In the genomic region with DNA sequence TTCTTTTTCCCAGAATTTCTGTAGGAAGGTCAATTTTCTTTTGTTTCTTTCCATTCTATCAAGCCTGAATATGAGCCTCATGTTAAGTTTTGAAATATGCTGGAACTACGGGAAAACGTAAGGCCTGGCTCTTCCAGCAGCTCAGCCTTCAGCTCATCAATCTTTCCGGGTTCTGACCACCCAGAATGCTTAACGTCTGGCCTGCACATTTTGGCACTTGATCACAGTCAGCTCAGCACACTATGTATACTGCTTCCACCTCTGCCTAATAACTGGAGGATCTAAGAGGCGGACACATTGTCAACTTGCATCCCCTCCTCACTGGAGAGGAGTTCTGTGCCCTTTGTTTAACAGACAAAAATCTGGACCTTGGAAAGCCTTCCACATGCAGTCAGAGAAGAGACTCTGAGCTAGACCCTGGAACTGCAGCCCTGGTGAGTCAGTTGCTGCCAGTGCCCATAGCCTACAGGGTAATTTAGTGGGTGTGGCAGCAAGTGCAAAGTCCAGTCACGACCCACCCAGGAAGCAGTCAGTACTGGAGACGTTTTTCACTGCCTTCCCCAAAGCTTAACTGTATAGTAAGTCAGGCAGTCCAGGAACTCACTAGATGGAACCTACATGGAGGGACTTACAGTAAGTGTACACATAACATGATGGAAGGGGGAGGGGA, we compare ENCODE assay signal across 20 mouse cellular contexts. TPM values are rescaled to one million over a fixed set of nuclear protein-coding genes. Genes with fewer than 3 reads are reported as not detected.
DNase-seq lines count a peak whose midpoint lies in the region; ATAC-seq and TF ChIP-seq lines count a peak whose summit lies in the region.
"Had no signal": no experiment of that assay in that cellular context is flagged by ENCODE, and none has a peak within 500 bp of the region (broad histone marks: within the 10 kb centered on the region; RNA-seq: fewer than 3 reads in every experiment).

No protein-coding gene starts in this region.

- no peak overlapping the region for H3K4me3 ChIP-seq in lung, postnatal 0 days (ENCODE audit: low read depth, low read length)
- no peak overlapping the region for H3K4me3 ChIP-seq in intestine, postnatal 0 days (ENCODE audit: low read depth, low read length)
- H3K4me3 ChIP-seq in stomach, postnatal 0 days (ENCODE audit: low read depth, low read length): no peak overlapping the region
- H3K4me3 ChIP-seq: forebrain, embryonic 13.5 days; heart, adult 2 months; limb, embryonic 12.5 days; midbrain, embryonic 10.5 days had no signal

- H3K9ac ChIP-seq in lung, postnatal 0 days (replicated peaks; ENCODE audit: low read depth): no peak overlapping the region
- no peak overlapping the region for H3K9ac ChIP-seq in intestine, postnatal 0 days (ENCODE audit: low read depth, low read length)
- no peak overlapping the region for H3K9ac ChIP-seq in stomach, postnatal 0 days (ENCODE audit: low read length)
- H3K9ac ChIP-seq: forebrain, embryonic 13.5 days; limb, embryonic 12.5 days had no signal

- no peak for TF ChIP-seq CTCF in lung, postnatal 0 days (IDR thresholded peaks at IDR 0.05)
- no peak for TF ChIP-seq CTCF in intestine, postnatal 0 days (IDR thresholded peaks at IDR 0.05; ENCODE audit: low read depth)
- TF ChIP-seq CTCF in stomach, postnatal 0 days (IDR thresholded peaks at IDR 0.05; ENCODE audit: low read depth): no peak

- no peaks in the 10 kb centered on the region for H3K9me3 ChIP-seq in lung, postnatal 0 days (ENCODE audit: low read length)
- no peaks in the 10 kb centered on the region for H3K9me3 ChIP-seq in intestine, postnatal 0 days (ENCODE audit: control insufficient read depth)
- no peaks in the 10 kb centered on the region for H3K9me3 ChIP-seq in stomach, postnatal 0 days (ENCODE audit: control insufficient read depth, low read length)
- H3K9me3 ChIP-seq: forebrain, embryonic 13.5 days; limb, embryonic 12.5 days; midbrain, embryonic 10.5 days had no signal

- WGBS in lung, postnatal 0 days: 39% methylated on average over 7 of the region's 7 CpGs
- WGBS in intestine, postnatal 0 days: 11% methylated on average over 7 of the region's 7 CpGs
- WGBS in stomach, postnatal 0 days: 15% methylated on average over 7 of the region's 7 CpGs

- no peaks in the 10 kb centered on the region for H3K27me3 ChIP-seq in lung, postnatal 0 days (replicated peaks; ENCODE audit: insufficient read depth, low read length)
- H3K27me3 ChIP-seq in intestine, postnatal 0 days (replicated peaks; ENCODE audit: control insufficient read depth, insufficient read depth, low read length): no peaks in the 10 kb centered on the region
- no peaks in the 10 kb centered on the region for H3K27me3 ChIP-seq in stomach, postnatal 0 days (ENCODE audit: control insufficient read depth, insufficient read depth, low read length)
- H3K27me3 ChIP-seq: forebrain, embryonic 13.5 days; limb, embryonic 12.5 days had no signal

- peak; percentile 20 to 26 for DNase-seq in adrenal gland, postnatal 36 days
- DNase-seq in adrenal gland, postnatal 25 days: no peak
- DNase-seq in lung, postnatal 0 days (ENCODE audit: low spot score): peak; percentile 44
- DNase-seq in lung, postnatal 4 days: no peak
- peak; percentile 85 for DNase-seq in stomach, postnatal 0 days (ENCODE audit: low spot score)
- no peak for DNase-seq in thymus, postnatal 36 days
- DNase-seq in cerebellum, adult 11 months: no peak
- DNase-seq: cerebellum, adult 8-10 months; heart, adult 2 months; heart, postnatal 10 days; kidney, adult 11 months; kidney, postnatal 14 days; layer of hippocampus, postnatal 36 days; lung, adult 2 months; right cerebral cortex, postnatal 25 days had no signal

- H3K36me3 ChIP-seq in lung, postnatal 0 days (ENCODE audit: insufficient read depth, low read length): no peaks in the 10 kb centered on the region
- H3K36me3 ChIP-seq in intestine, postnatal 0 days (ENCODE audit: control insufficient read depth, insufficient read depth): no peaks in the 10 kb centered on the region
- no peaks in the 10 kb centered on the region for H3K36me3 ChIP-seq in stomach, postnatal 0 days (ENCODE audit: control insufficient read depth, insufficient read depth, low read length)
- H3K36me3 ChIP-seq: limb, embryonic 12.5 days; midbrain, embryonic 10.5 days had no signal

- peaks cover 3% of the 10 kb centered on the region; the same call in 1 of the 2 replicates for H3K4me1 ChIP-seq in lung, postnatal 0 days (ENCODE audit: insufficient read depth, low read depth, low read length)
- peaks cover 6% of the 10 kb centered on the region; the same call in 1 of the 2 replicates for H3K4me1 ChIP-seq in intestine, postnatal 0 days (replicated peaks; ENCODE audit: control insufficient read depth, insufficient read depth, low read length)
- peaks cover 14% of the 10 kb centered on the region for H3K4me1 ChIP-seq in stomach, postnatal 0 days (replicated peaks; ENCODE audit: control insufficient read depth, insufficient read depth)

- no peak overlapping the region for H3K4me2 ChIP-seq in lung, postnatal 0 days (replicated peaks; ENCODE audit: low read depth, low read length)
- peak overlapping the region; percentile 27 for H3K4me2 ChIP-seq in intestine, postnatal 0 days (replicated peaks; ENCODE audit: low read depth)
- no peak overlapping the region for H3K4me2 ChIP-seq in stomach, postnatal 0 days (replicated peaks; ENCODE audit: low read depth)
- H3K4me2 ChIP-seq: forebrain, embryonic 13.5 days; limb, embryonic 12.5 days had no signal

- no peak for TF ChIP-seq EP300 in lung, postnatal 0 days (IDR thresholded peaks at IDR 0.05)
- TF ChIP-seq EP300 in stomach, postnatal 0 days (optimal IDR thresholded peaks at IDR 0.05): no peak

- H3K27ac ChIP-seq in lung, postnatal 0 days (ENCODE audit: low read length): no peak overlapping the region
- peak overlapping the region; percentile 98 for H3K27ac ChIP-seq in intestine, postnatal 0 days (ENCODE audit: low read depth, low read length)
- peak overlapping the region; percentile 71 for H3K27ac ChIP-seq in stomach, postnatal 0 days (replicated peaks)
- H3K27ac ChIP-seq: forebrain, embryonic 13.5 days; heart, adult 2 months; midbrain, embryonic 10.5 days had no signal

- ATAC-seq in lung, postnatal 0 days: no peak
- ATAC-seq in intestine, postnatal 0 days: peak; percentile 91
- peak; percentile 84 for ATAC-seq in stomach, postnatal 0 days (ENCODE audit: low FRiP score, low TSS enrichment)
- ATAC-seq: forebrain, embryonic 13.5 days had no signal

RNA-seq across cellular contexts. Expression of a gene that starts 1.9 kb away (rescaled TPM):
- total RNA-seq in adrenal gland, postnatal 36 days (2021): 10 to 100 TPM; 47.6 to 53.9 TPM
- 43.5 and 45.2 TPM in 2 replicates for total RNA-seq in adrenal gland, postnatal 25 days (2021)
- 10.2 and 10.5 TPM in 2 replicates for polyA plus RNA-seq in lung, postnatal 0 days (2015; fragmentation: Nextera tagmentation; extraction: Ambion mirVana)
- 5.6 and 6.1 TPM in 2 replicates for polyA plus RNA-seq in intestine, postnatal 0 days (2015; fragmentation: Nextera tagmentation; extraction: Ambion mirVana)
- 5.3 and 5.8 TPM in 2 replicates for polyA plus RNA-seq in stomach, postnatal 0 days (2015; fragmentation: Nextera tagmentation; extraction: Ambion mirVana)
- total RNA-seq: MEL had no signal

Comparison
In these comparisons a context has a peak if more than half of its experiments do, and no peak if none do; other contexts are left out.
1. DNase-seq: peak in adrenal gland, postnatal 36 days (2 of 2), lung, postnatal 0 days (single experiment) and stomach, postnatal 0 days (single experiment); none in adrenal gland, postnatal 25 days (single experiment), lung, postnatal 4 days (0 of 2), thymus, postnatal 36 days (0 of 2) and cerebellum, adult 11 months (single experiment).